25 mouse cellular contexts compared by ENCODE assay signal in genomic region chr8:106129232-106129930, GRCm38 (mm10). TPM values are rescaled to one million over a fixed set of nuclear protein-coding genes. Genes with fewer than 3 reads are reported as not detected.
DNase-seq lines count a peak whose midpoint lies in the region; ATAC-seq and TF ChIP-seq lines count a peak whose summit lies in the region.
"Had no signal": no experiment of that assay in that cellular context is flagged by ENCODE, and none has a peak within 500 bp of the region (broad histone marks: within the 10 kb centered on the region; RNA-seq: fewer than 3 reads in every experiment).

No protein-coding gene starts in this region.

- DNase-seq in cerebellum, adult 9-10 months, result peak; percentile 7
- no peak for DNase-seq in cerebellum, postnatal 25 days
- DNase-seq in heart, adult 8-10 months (ENCODE audit: low spot score), result peak; percentile 20
- no peak for DNase-seq in heart, postnatal 14 days
- no peak for DNase-seq in liver, adult 2 months (ENCODE audit: extremely low read depth, low read depth, low spot score)
- DNase-seq in liver, embryonic 11.5 days (ENCODE audit: low spot score), result no peak
- DNase-seq: adrenal gland, adult 8-10 months; adrenal gland, postnatal 25 days; cerebellum, adult 11-12 months; cerebellum, adult 8-10 months; cerebellum, postnatal 14 days; forebrain, postnatal 0 days; gastrocnemius, adult 2 months; gastrocnemius, postnatal 25 days; heart, postnatal 4 days had no signal

- no peak overlapping the region for H3K9ac ChIP-seq in liver, adult 2 months (ENCODE audit: low read depth, low read length)
- H3K9ac ChIP-seq in liver, embryonic 11.5 days (ENCODE audit: low read depth, low read length), result no peak overlapping the region
- H3K9ac ChIP-seq: embryonic facial prominence, embryonic 12.5 days; embryonic facial prominence, embryonic 15.5 days; forebrain, postnatal 0 days; hindbrain, embryonic 14.5 days had no signal

- H3K79me2 ChIP-seq in liver, adult 2 months (ENCODE audit: control insufficient read depth, insufficient read depth, low read length), result peaks cover 10% of the 10 kb centered on the region; the same call in 1 of the 2 replicates

- TF ChIP-seq POLR2A in liver, adult 2 months (IDR thresholded peaks at IDR 0.05; ENCODE audit: extremely low read depth, insufficient read depth, low read length), result no peak

- no peaks in the 10 kb centered on the region for H3K9me3 ChIP-seq in liver, embryonic 11.5 days (ENCODE audit: control insufficient read depth, low read length)
- H3K9me3 ChIP-seq: embryonic facial prominence, embryonic 12.5 days; embryonic facial prominence, embryonic 15.5 days had no signal

- intact Hi-C loops in heart, postnatal 14 days (cut with DNase I), result no loop called here

- no peak for TF ChIP-seq CTCF in liver, adult 2 months (IDR thresholded peaks at IDR 0.05; ENCODE audit: low read depth, low read length)

- H3K27ac ChIP-seq in liver, adult 2 months (replicated peaks; ENCODE audit: insufficient read depth, low read depth, low read length), result peak overlapping the region; percentile 56
- H3K27ac ChIP-seq in liver, embryonic 11.5 days (ENCODE audit: low read depth, low read length), result no peak overlapping the region
- H3K27ac ChIP-seq: embryonic facial prominence, embryonic 12.5 days; embryonic facial prominence, embryonic 15.5 days; gastrocnemius, adult 2 months; hindbrain, embryonic 14.5 days; hindbrain, postnatal 0 days had no signal

- H3K4me3 ChIP-seq in liver, adult 2 months (ENCODE audit: insufficient read depth, low read depth, low read length), result no peak overlapping the region
- no peak overlapping the region for H3K4me3 ChIP-seq in liver, embryonic 11.5 days (ENCODE audit: low read depth, low read length)
- H3K4me3 ChIP-seq: embryonic facial prominence, embryonic 12.5 days; embryonic facial prominence, embryonic 15.5 days; gastrocnemius, adult 2 months had no signal

- H3K4me2 ChIP-seq in liver, embryonic 11.5 days, result no peak overlapping the region
- H3K4me2 ChIP-seq: embryonic facial prominence, embryonic 12.5 days; embryonic facial prominence, embryonic 15.5 days; hindbrain, embryonic 14.5 days had no signal

- peaks cover 40% of the 10 kb centered on the region for H3K4me1 ChIP-seq in liver, adult 2 months (ENCODE audit: control insufficient read depth, insufficient read depth, low read length)
- H3K4me1 ChIP-seq in liver, embryonic 11.5 days (replicated peaks; ENCODE audit: control insufficient read depth, insufficient read depth, low read length), result peaks cover 7% of the 10 kb centered on the region; the same call in 1 of the 2 replicates
- H3K4me1 ChIP-seq: embryonic facial prominence, embryonic 12.5 days had no signal

- no peak for ATAC-seq in liver, embryonic 11.5 days (replicated peaks; ENCODE audit: low FRiP score)
- ATAC-seq: activated CD4-positive, CD25-positive, alpha-beta regulatory T cell, adult 4 months; forebrain, embryonic 14.5 days; forebrain, postnatal 0 days; hindbrain, postnatal 0 days; inflammation-experienced regulatory T-cells, adult 6 months; intestine, embryonic 16.5 days had no signal

- peaks cover 40% of the 10 kb centered on the region for H3K36me3 ChIP-seq in liver, adult 2 months (ENCODE audit: control insufficient read depth, insufficient read depth, low read length)
- peaks cover 22% of the 10 kb centered on the region; the same call in 1 of the 2 replicates for H3K36me3 ChIP-seq in liver, embryonic 11.5 days (ENCODE audit: control insufficient read depth, insufficient read depth, low read length)

- H3K27me3 ChIP-seq in liver, adult 2 months (ENCODE audit: control insufficient read depth, insufficient read depth, low read length), result no peaks in the 10 kb centered on the region
- H3K27me3 ChIP-seq in liver, embryonic 11.5 days (replicated peaks; ENCODE audit: control insufficient read depth, insufficient read depth, low read length), result peaks cover 14% of the 10 kb centered on the region

RNA-seq across cellular contexts. Expression of gene Esrp2, which starts 7.4 kb away (rescaled TPM):
- under 1 TPM; 0.23 to 0.81 (median 0.42) TPM for total RNA-seq in heart, adult 8-10 months (2022)
- 1 to 10 TPM in 1 of 2 experiments, under 1 TPM in 1; 0.45 to 1.0 TPM for total RNA-seq in heart, postnatal 14 days (2021)
- 43.6 and 50.5 TPM in 2 replicates for total RNA-seq in liver, adult 2 months (2014; rRNA removed)
- polyA plus RNA-seq in liver, adult 2 months (2012; rRNA removed), result 76.8 and 86.2 TPM in 2 replicates
- 11.6 and 12.7 TPM in 2 replicates for polyA plus RNA-seq in liver, embryonic 11.5 days (2014; fragmentation: Nextera tagmentation; extraction: Ambion mirVana)
- total RNA-seq: common myeloid progenitor, adult 5-6 weeks; gastrocnemius, adult 2 months; granulocyte monocyte progenitor cell, adult 5-6 weeks had no signal
- polyA plus RNA-seq: forebrain, postnatal 0 days had no signal

RNA-seq across cellular contexts. Expression of gene Pla2g15, which starts 20.8 kb away (rescaled TPM):
- 10 to 100 TPM in 1 of 4 experiments, 1 to 10 TPM in 3; 7.7 to 10.0 (median 9.4) TPM for total RNA-seq in heart, adult 8-10 months (2022)
- 1 to 10 TPM; 5.5 to 8.1 TPM for total RNA-seq in heart, postnatal 14 days (2021)
- 11.3 and 12.5 TPM in 2 replicates for total RNA-seq in liver, adult 2 months (2014; rRNA removed)
- 8.7 and 10.6 TPM in 2 replicates for polyA plus RNA-seq in liver, adult 2 months (2012; rRNA removed)
- polyA plus RNA-seq in liver, embryonic 11.5 days (2014; fragmentation: Nextera tagmentation; extraction: Ambion mirVana), result 9.2 and 9.6 TPM in 2 replicates

RNA-seq across cellular contexts. Expression of gene Slc7a6, which starts 39.3 kb away (rescaled TPM):
- 10 to 100 TPM in 1 of 4 experiments, 1 to 10 TPM in 3; 6.9 to 10.8 (median 9.6) TPM for total RNA-seq in heart, adult 8-10 months (2022)
- total RNA-seq in heart, postnatal 14 days (2021), result 10 to 100 TPM; 12.2 to 13.8 TPM
- 0.09 and 0.27 TPM in 2 replicates for total RNA-seq in liver, adult 2 months (2014; rRNA removed)
- polyA plus RNA-seq in liver, adult 2 months (2012; rRNA removed), result 0.21 and 0.91 TPM in 2 replicates
- 46.3 and 52.5 TPM in 2 replicates for polyA plus RNA-seq in liver, embryonic 11.5 days (2014; fragmentation: Nextera tagmentation; extraction: Ambion mirVana)

Comparison
In these comparisons a context has a peak if more than half of its experiments do, and no peak if none do; other contexts are left out.
1. DNase-seq: peak in cerebellum, adult 9-10 months (single experiment) and heart, adult 8-10 months (single experiment); none in cerebellum, postnatal 25 days (0 of 2), heart, postnatal 14 days (0 of 2), liver, adult 2 months (single experiment) and liver, embryonic 11.5 days (single experiment).
2. RNA of gene Esrp2, which starts 7.4 kb away (total RNA-seq): 43.6 to 50.5 TPM in liver, adult 2 months; 0.45 to 1.0 TPM in heart, postnatal 14 days and 0.23 to 0.81 TPM in heart, adult 8-10 months; every median in the first group is over 10 times any median in the second.